In genomic region chr11:94653663-94654436, GRCm38 (mm10) we compare ENCODE assay signal across 8 mouse cellular contexts. TPM values are rescaled to one million over a fixed set of nuclear protein-coding genes. Genes with fewer than 3 reads are reported as not detected.
DNase-seq lines count a peak whose midpoint lies in the region; ATAC-seq and TF ChIP-seq lines count a peak whose summit lies in the region.

Gene Mrpl27 (plus strand): TSS chr11:94653767.
Gene Eme1 (minus strand): TSS chr11:94653964.

- H3K4me1 ChIP-seq in forebrain, embryonic 13.5 days, result peaks cover 21% of the 10 kb centered on the region
- peaks cover 18% of the 10 kb centered on the region for H3K4me1 ChIP-seq in liver, postnatal 0 days (ENCODE audit: insufficient read depth)
- H3K4me1 ChIP-seq in neural tube, embryonic 13.5 days (replicated peaks), result peaks cover 21% of the 10 kb centered on the region

- peaks cover 49% of the 10 kb centered on the region for H3K36me3 ChIP-seq in forebrain, embryonic 13.5 days (ENCODE audit: poor library complexity, severe bottlenecking)
- H3K36me3 ChIP-seq in liver, postnatal 0 days (replicated peaks; ENCODE audit: insufficient read depth, low read length), result peaks cover 15% of the 10 kb centered on the region
- peaks cover 33% of the 10 kb centered on the region for H3K36me3 ChIP-seq in neural tube, embryonic 13.5 days

- H3K9me3 ChIP-seq in forebrain, embryonic 13.5 days (replicated peaks), result no peaks in the 10 kb centered on the region
- H3K9me3 ChIP-seq in liver, postnatal 0 days (ENCODE audit: low read length), result no peaks in the 10 kb centered on the region
- no peaks in the 10 kb centered on the region for H3K9me3 ChIP-seq in neural tube, embryonic 13.5 days

- no peaks in the 10 kb centered on the region for H3K27me3 ChIP-seq in forebrain, embryonic 13.5 days
- no peaks in the 10 kb centered on the region for H3K27me3 ChIP-seq in liver, postnatal 0 days (ENCODE audit: insufficient read depth, low read length)
- no peaks in the 10 kb centered on the region for H3K27me3 ChIP-seq in neural tube, embryonic 13.5 days

- peak; percentile 85 for DNase-seq in ES-CJ7 (ENCODE audit: low read depth, low spot score)
- peak; percentile 81 to 89 for DNase-seq in heart, postnatal 14 days
- peak; percentile 84 for DNase-seq in layer of hippocampus, adult 11-12 months (ENCODE audit: low spot score)
- DNase-seq in liver, postnatal 0 days, result peak; percentile 90
- peak; percentile 68 for DNase-seq in telencephalon, adult 2 months (ENCODE audit: low read depth, low spot score)

- H3K4me3 ChIP-seq in forebrain, embryonic 13.5 days, result peak within 1 kb of the TSS; percentile 64
- peak within 1 kb of the TSS; percentile 65 for H3K4me3 ChIP-seq in liver, postnatal 0 days (ENCODE audit: low read depth, low read length)
- peak within 1 kb of the TSS; percentile 64 for H3K4me3 ChIP-seq in neural tube, embryonic 13.5 days

- peak within 1 kb of the TSS; percentile 65 for H3K9ac ChIP-seq in forebrain, embryonic 13.5 days
- H3K9ac ChIP-seq in liver, postnatal 0 days (replicated peaks), result peak within 1 kb of the TSS; percentile 67
- H3K9ac ChIP-seq in neural tube, embryonic 13.5 days, result peak within 1 kb of the TSS; percentile 77

- peak within 1 kb of the TSS; percentile 71 for H3K4me2 ChIP-seq in forebrain, embryonic 13.5 days
- peak within 1 kb of the TSS; percentile 67 for H3K4me2 ChIP-seq in liver, postnatal 0 days (ENCODE audit: low read depth, low read length)
- peak within 1 kb of the TSS; percentile 84 for H3K4me2 ChIP-seq in neural tube, embryonic 13.5 days

- no peak for TF ChIP-seq CTCF in liver, postnatal 0 days (IDR thresholded peaks at IDR 0.05; ENCODE audit: low read depth)

- ATAC-seq in cerebellum, adult (ENCODE audit: insufficient number of reproducible peaks, low FRiP score, low TSS enrichment), result peak; percentile 86; the same call in 1 of the 2 replicates
- peak; percentile 94 for ATAC-seq in forebrain, embryonic 13.5 days
- ATAC-seq in liver, postnatal 0 days, result peak; percentile 91
- peak; percentile 92 for ATAC-seq in neural tube, embryonic 13.5 days (ENCODE audit: low read depth)

- intact Hi-C loops in heart, postnatal 14 days (cut with DNase I), result loop anchor here (2.0 kb wide), 1 partner anchor 23 kb away; the partner anchor contains the start of gene Xylt2

- WGBS in forebrain, embryonic 13.5 days, result 2% methylated on average over 32 of the region's 32 CpGs
- WGBS in liver, postnatal 0 days (ENCODE audit: insufficient replicate concordance), result 1% methylated on average over 32 of the region's 32 CpGs
- under 1% methylated on average over 32 of the region's 32 CpGs for WGBS in neural tube, embryonic 13.5 days

- peak within 1 kb of the TSS; percentile 89 for H3K27ac ChIP-seq in forebrain, embryonic 13.5 days
- H3K27ac ChIP-seq in liver, postnatal 0 days (ENCODE audit: low read depth), result peak within 1 kb of the TSS; percentile 84
- H3K27ac ChIP-seq in neural tube, embryonic 13.5 days (replicated peaks), result peak within 1 kb of the TSS; percentile 94

- TF ChIP-seq EP300 in liver, postnatal 0 days (IDR thresholded peaks at IDR 0.05; ENCODE audit: low read depth), result peak; percentile 79; the same call in 1 of the 2 replicates

RNA-seq across cellular contexts. Expression of gene Mrpl27, which starts in this region (rescaled TPM):
- polyA plus RNA-seq in forebrain, embryonic 13.5 days (2015; fragmentation: Nextera tagmentation; extraction: Ambion mirVana), result 144 and 153 TPM in 2 replicates
- 10 to 100 TPM; 57.1 to 62.9 TPM for total RNA-seq in heart, postnatal 14 days (2021)
- polyA plus RNA-seq in liver, postnatal 0 days (2015; fragmentation: Nextera tagmentation; extraction: Ambion mirVana), result 73.2 and 81.4 TPM in 2 replicates
- polyA plus RNA-seq in neural tube, embryonic 13.5 days (2015; fragmentation: Nextera tagmentation; extraction: Ambion mirVana), result 144 and 147 TPM in 2 replicates

RNA-seq across cellular contexts. Expression of gene Eme1, which starts in this region (rescaled TPM):
- 26.6 and 31.7 TPM in 2 replicates for polyA plus RNA-seq in forebrain, embryonic 13.5 days (2015; fragmentation: Nextera tagmentation; extraction: Ambion mirVana)
- total RNA-seq in heart, postnatal 14 days (2021), result 1 to 10 TPM in 1 of 2 experiments, under 1 TPM in 1; 0.45 to 1.5 TPM
- polyA plus RNA-seq in liver, postnatal 0 days (2015; fragmentation: Nextera tagmentation; extraction: Ambion mirVana), result 4.5 and 4.9 TPM in 2 replicates
- 5.0 and 5.2 TPM in 2 replicates for polyA plus RNA-seq in neural tube, embryonic 13.5 days (2015; fragmentation: Nextera tagmentation; extraction: Ambion mirVana)

Comparison
In these comparisons a context has a peak if more than half of its experiments do, and no peak if none do; other contexts are left out.
1. Peak in every context shown above with its lines: DNase-seq, ATAC-seq, H3K4me3 ChIP-seq and H3K27ac ChIP-seq.